Mouse (Mus musculus) urinary bladder, adult 2 months (tissue): ENCODE data around the gene Bcas3. TPM values are rescaled to one million over a fixed set of nuclear protein-coding genes. Genes with fewer than 3 reads are reported as not detected.
"Not testable (repeated sequence)": the region's sequence is repeated elsewhere in the genome, so short reads cannot be mapped to it uniquely, and the experiment has no call there.

Source experiments
- DNase-seq: peaks from one replicate; pipeline ENCODE4 v3.0.0; 2022; ENCODE audit warnings: low spot score
- polyA plus RNA-seq: library from polyadenylated mRNA; depleted of rRNA; stranded (reverse); fragments of >200 nt; gene quantifications from 2 replicates; pipeline ENCODE4 v1.2.3, GENCODE M21; 2012

Gene Bcas3
- polyA plus RNA-seq, 1 experiment = 28.6 TPM

- DNase-seq = no peak
Measured at GRCm38 (mm10) chr11:85482737-85483467, 129.9 kb downstream of the Bcas3 start.

GRCm38 (mm10) chr11:85485197-85485940 lies 132.4 kb downstream of the Bcas3 start:
- no peak for DNase-seq

DNA sequence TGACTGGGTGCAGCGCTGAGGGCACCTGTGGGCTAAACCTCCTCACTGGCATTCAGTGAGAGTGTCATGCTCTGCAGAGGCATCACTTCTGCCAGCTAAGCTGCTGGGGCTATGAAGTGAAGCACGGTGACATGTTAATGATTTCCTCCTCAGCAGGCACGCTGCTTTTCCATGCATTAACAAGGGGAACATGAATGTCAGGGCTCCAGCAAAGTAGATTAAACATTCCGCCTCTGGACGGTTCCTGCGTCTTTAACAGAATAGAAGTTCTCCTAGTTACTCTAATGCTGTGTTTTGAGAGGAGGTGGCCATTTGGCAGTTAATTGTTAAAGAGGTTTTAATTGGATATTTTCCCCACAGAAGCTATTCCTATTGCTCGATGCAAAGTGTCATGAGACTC lies 134.5 kb downstream of the Bcas3 start:
- no peak for DNase-seq

DNA sequence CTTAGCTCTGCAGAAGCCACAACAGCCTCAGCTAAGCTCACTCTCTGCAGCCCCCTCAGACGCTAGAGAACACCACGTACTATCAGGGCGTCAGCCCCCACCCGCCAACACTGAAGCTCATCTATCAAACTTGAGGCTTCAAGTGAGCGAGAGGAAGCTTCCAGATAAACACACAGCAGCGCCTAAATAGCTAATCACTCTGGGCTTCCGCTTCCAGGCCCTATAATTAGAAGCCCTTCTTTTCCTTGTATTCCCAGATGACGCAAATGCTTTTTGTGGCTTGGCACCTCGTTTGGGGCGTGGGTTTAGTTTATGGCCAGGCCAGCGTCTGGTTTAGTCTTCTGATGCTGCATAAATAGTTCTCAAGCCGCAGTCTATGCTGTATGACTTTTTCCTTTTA lies 139.3 kb downstream of the Bcas3 start:
- DNase-seq = no peak

DNA sequence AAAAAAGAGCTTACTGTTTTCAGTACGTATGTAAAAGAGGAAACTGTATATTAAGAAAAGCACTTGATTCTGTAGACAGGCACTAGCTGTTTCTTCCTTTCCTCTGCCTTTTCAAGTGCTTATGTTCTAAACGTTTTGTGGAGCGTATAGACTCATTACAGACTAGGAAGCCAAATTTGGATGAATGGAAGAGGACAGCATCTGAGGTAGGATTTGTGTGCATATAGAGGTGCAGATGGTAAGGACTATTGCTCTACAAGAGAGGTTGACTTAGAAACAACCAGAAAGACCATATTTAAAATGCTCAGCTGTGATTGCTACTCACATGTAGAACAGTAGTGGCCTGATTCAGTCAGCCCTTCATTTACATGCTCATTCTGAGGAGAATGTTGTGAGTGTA lies 139.7 kb downstream of the Bcas3 start:
- no peak for DNase-seq

- no peak for DNase-seq
Measured at GRCm38 (mm10) chr11:85499561-85499960, 146.6 kb downstream of the Bcas3 start.

DNA sequence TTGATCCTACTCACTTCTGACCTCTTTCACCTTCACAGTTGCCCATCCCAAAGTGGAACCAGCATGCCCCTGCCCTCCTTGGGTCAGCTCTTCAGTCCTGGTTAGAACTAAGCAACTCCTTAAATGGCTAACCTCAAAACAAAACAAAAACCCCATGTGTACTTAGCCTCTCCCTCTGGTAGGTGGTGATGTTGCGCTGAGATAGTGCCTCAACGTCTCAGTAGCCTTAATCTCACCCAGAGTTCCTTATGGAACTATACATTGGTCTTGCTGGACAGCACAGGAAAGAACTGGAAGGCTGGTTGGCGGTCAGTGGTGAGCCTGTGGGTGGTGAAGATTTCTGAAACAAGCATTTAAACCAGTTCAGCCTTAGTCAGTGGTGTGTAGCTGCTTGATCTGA lies 149.1 kb downstream of the Bcas3 start:
- DNase-seq = no peak

DNA sequence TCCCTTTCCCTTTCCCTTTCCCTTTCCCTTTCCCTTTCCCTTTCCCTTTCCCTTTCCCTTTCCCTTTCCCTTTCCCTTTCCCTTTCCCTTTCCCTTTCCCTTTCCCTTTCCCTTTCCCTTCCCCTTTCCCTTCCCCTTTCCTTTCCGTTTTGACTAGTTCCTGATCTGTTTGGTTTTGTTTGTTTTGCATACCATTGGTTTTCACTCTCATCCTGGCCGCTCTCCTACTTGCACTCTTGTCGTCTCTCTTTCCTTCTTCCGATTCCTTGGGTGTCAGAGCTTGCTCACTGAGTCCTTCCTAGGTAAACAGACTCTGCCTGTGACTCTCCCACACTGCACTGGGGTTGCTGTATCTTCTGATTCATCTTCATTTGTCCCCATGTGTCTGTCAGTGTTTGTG lies 151.8 kb downstream of the Bcas3 start:
- DNase-seq = not testable (repeated sequence)

DNA sequence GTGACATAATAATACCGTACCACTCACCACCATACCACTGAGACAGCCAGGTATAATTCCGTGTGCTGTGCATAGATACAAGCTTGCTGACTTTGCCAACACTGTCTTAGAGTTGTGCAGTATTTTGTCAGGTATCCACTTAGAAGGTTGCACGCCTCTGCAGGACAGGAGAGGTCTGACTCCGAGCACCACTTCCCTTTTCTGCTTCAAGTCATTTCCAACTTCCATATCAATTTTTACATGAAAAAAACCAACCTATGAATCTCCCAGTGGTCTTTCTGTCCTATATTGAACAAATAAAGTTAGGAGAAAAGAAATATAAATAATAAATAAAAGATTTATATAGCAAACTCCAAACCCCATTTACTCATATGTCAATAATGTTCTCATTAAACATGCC lies 152.8 kb downstream of the Bcas3 start:
- no peak for DNase-seq

- DNase-seq = no peak
Measured at GRCm38 (mm10) chr11:85509334-85509733, 156.4 kb downstream of the Bcas3 start.

GRCm38 (mm10) chr11:85511270-85511904 lies 158.4 kb downstream of the Bcas3 start:
- no peak for DNase-seq

DNA sequence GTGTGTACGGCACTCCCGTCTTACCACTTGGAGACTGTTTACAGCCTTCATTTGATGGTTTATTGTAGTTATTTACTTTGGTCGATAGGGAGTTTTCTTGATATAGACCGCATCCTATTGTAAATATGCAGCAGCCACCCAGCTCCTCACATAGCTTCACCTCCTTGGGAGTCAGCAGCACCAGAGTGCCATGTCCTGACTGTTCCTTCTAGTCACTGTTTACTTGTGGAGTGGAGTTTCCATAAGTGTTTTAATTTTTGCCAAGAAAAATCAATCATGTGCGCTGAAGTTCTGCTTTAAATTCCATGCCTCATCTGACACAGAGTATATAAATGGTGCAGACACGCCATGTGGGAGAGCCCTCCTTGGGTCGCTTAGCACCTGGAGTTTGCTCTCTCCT lies 163.8 kb downstream of the Bcas3 start:
- DNase-seq = no peak

DNA sequence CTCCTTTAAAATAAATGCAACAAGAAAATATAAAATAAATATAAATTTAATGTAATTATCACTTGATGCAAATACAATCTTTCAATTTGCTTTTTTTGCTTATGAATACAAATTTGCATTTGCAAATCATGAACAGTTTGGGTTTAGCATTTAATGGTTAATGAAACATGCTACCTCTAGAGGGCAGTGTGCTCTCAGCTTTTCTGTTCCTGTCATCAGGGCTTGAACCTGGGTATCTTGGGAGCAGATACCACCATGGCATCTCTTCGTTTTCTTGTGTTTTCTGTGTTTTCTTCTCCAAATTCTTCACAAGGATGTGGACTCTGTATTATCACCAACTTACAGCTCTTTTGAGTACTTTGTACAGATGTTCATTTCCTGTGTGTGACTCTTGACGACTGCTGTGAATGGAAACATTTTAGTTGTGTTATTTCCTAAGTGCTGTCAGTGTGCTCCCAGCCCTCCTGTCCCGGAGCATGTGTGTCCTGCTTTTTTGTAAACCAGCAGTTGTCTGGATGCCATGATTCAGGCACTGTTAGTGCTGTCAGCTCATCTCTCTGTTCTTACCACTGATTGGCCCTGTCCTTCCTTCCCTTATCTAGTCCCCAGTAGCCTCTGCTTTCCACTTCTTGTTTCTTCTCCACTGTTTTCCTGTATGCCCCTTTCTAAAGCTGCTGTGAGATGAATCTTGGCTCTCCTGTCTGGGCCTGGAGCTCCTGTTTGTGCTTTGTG lies 165.2 kb downstream of the Bcas3 start:
- DNase-seq = no peak

DNA sequence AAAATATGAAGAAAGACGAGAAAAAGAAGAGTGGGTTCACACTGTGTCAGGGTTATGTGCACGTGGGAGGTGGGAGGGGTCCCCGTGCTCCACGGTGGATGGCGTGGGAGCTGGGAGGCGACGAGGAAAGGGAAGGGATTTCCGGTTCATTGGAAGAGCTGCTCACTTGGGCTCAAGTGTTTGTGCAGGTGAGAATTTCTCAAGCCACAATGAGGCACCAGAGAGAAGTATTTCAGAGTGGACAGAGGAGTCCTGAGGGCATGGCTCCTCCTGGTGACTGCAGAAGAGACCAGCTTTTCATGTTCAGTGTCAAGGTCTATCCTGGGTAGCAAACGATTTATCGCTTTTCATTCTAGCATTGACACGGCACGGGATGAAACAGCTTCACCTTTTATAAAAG lies 167.3 kb downstream of the Bcas3 start:
- no peak for DNase-seq

DNA sequence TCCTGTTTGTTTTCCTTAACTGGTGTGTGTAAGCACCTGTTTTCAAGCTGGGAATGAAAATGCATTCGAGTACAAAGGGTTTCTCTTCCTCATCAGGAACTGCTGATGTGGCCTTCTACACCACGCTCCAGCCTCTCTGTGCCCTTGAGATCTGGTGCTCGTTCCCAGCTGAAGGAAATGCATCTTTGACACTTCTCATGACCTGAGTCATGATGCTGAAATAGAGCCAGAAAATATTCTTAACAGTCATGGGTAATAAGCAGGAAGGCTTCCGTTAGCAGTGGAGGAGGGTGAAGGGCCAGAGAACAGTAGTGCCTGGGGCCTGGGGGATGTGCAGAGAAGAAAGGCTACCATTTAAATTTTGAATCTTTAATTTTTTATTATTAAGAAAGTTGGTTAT lies 168.0 kb downstream of the Bcas3 start:
- DNase-seq = no peak

DNA sequence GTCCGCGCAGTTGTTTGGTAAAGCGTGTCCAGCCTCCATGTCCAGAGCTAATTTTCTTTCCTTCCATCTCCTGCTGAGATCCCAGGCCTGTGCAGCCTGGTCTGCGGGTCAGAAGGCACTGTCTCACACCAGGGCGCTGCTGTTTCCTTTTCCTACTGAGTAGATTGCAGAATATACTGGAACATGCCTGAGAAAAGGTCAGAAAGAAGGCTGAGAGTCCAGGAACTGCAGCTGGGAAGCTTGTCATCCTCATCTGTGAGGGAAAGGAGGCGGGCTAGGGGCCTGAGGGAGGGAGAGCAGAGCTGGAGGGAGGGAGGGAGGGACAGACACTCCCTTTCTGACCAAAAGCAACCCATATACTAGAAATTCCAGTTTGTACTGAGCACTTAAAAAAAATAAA lies 170.7 kb downstream of the Bcas3 start:
- no peak for DNase-seq

DNA sequence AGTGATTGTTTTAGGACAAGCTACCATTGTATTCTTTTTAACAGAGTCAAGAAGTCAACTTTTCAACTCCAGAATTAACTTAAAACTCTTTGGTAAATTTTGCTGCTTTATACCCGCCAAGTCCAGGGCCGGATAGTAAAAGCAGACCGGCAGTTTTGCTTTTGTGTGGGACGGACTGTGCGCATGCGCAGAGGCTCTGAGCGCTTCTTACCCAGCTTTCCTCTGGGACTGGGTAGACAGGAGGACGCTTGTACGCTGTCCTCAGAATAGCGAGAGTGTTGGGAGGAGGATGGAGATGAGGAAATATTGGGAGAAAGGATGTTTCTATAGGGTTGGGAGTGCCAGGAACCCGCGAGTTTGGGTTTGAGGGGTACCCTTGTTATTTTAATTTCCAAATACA lies 171.2 kb downstream of the Bcas3 start:
- DNase-seq = peak; percentile 35

- DNase-seq = no peak
Measured at GRCm38 (mm10) chr11:85524841-85525500, 172.0 kb downstream of the Bcas3 start.

DNA sequence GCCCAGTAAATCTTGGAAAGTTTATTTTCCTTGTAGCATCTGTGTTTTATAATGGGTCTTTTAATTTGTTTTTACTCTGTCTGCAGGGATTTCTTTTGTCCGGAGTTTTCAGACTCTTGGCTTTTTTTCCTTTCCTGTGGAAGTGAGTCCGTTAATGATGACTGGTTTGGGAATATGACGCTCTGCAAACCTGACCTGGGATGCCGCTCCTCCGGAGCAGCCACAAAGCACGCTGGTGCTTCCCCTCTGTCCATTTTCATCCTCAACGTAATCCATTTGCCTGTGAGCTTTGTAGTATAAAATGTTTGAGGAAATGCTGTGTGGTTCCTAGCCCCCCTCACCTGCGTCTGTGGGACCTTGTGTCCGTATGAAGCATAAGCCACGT lies 172.5 kb downstream of the Bcas3 start:
- no peak for DNase-seq

- no peak for DNase-seq
Measured at GRCm38 (mm10) chr11:85525979-85526775, 173.2 kb downstream of the Bcas3 start.

DNA sequence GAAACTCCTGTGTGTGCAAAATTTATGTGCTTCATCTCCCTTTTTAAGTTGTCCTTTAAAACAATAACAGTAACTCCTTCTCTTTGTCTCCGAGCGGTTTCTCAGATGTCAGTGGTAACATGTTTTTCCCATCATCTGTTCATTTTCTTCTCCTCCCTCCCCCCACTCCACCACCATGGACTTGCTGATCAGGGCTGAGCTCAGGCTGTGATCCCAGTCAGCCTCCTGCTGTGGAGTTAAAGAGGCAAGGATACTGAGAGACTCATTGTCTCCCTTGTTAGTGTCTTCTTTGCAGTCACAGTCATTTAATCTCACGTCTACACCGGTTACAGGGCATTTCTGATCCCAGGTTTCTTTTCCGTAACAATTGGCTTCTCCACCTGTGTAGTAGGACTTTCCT lies 174.3 kb downstream of the Bcas3 start:
- DNase-seq = no peak
